Mouse (Mus musculus) kidney, postnatal 4 days (tissue): Measurements from ENCODE around the gene Gtf2a1l.

Source experiments
- DNase-seq, 2 experiments: peaks; one replicate each; pipeline ENCODE4 v3.0.0; 2021; ENCODE audit warnings: mixed read lengths in 2 of 2

Gtf2a1l gene

DNA sequence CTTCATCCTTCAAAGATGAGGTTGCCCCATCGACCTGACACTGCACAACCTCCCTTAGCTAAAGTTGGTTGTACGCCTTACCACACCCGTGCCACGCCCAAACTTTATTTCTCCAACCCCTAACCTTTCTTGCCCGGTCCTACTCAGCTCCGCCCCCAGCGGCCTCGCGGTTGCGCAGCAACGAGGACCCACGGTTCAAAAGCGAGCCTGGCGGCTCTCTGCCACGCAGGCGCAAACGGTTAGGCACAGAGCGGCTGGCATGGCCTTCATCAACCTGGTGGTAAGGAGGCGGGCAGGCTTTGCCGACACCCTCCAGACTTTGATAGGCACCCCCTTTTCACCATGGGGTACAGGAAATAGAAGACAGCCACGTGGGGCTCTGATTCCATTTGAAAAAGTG lies at the start of gene Gtf2a1l:
Gtf2a1l (plus strand) TSS at position 209 of the 400 bp plus-strand sequence.
- DNase-seq = peak; percentile 59 to 65

DNA sequence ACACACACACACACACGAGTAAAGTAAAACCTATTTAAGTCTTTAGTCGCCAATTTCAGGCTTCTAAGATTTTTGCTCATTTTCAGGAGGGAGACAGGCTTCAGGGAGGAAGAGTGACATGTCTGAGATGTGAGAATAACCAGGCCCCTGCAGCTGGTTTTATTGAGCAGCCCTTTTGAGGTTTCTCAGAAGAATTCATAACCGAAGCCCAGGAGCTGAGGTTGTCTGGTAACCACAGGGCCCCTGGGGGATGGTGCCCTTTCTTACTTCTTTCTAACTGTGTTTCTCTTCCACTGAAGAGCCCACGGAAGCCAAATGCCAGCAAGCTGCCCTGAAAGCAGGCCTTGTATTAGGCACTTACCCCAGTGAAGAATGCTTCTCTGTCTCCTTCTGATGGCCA lies 47.5 kb upstream of the Gtf2a1l start:
- DNase-seq = peak in 1 of 2 experiments; percentile 0

DNA sequence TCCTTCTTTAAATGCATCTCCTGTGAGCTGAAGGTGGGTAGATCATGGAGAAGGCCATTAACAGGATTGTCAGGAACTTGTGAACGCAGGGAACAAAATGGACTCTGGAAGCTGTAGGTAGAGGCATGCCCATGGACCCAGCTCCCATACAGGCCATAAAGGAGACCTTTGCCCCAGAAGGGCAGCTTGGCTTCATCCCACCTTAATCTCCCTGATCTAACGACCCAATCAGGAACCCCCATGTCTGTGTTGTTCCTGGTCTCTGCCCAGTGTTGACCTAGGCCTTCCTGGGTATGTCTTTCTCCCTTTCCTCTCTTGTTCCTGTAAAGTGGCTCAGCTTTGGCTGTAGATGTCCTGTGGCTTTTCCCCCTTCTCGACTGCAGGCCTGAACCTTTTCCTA lies 47.1 kb upstream of the Gtf2a1l start:
- no peak for DNase-seq

DNA sequence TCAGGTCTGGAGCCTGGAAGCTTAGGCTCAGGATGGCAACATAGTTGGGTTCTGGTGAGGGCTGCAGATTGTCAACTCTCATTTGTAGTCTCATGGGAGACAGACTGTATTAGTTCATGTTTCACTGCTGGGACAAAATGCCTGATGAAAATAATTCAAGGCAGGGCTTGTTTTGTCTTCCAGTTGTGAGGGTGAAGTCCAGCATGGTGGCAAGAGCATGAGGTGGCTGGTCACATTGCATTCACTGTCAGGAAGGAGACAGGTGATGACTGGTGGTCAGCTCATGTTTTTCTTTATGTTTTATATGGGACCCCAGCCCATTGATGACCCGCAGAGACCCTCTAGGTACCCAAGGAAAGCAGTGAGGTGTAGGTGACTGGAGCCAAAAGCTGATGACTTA lies 45.7 kb upstream of the Gtf2a1l start:
- no peak for DNase-seq

DNA sequence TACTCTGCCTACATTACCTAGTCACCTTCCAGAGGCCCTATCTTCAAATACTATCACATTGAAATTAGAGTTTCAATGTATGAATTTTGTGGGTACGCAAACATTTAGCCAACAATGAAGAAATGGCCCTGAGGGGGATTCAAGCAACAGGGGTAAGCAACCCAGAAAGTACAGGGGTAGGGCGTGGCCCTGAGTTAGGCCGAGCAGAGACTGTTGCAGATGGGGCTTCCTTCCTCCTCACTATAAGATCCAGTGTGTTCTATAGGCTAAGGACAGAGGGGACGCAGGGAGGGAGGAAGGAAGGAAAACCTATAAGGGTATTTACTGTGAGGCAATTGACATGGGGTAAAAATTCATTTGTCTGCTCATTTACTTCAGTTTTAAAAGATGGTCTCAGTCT lies 44.1 kb upstream of the Gtf2a1l start:
- DNase-seq = no peak

DNA sequence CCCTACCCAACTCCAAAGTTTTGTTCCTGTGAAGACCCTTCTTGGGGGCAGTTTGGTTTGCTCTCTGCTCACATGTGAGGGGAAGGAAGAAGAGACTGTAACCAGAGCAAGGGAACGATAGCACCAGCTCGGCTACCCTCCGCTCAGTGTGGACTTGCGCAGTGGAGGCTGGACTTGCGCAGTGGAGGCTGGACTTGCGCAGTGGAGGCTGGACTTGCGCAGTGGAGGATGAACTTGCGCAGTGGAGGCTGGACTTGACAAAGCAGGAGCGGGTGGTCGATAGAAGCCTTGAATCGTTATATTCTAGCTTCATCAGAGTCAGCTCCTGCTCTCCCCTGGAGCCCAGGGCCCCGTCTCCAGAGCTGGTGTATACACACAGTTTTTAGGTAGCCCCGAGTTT lies 43.1 kb upstream of the Gtf2a1l start:
- DNase-seq = no peak

DNA sequence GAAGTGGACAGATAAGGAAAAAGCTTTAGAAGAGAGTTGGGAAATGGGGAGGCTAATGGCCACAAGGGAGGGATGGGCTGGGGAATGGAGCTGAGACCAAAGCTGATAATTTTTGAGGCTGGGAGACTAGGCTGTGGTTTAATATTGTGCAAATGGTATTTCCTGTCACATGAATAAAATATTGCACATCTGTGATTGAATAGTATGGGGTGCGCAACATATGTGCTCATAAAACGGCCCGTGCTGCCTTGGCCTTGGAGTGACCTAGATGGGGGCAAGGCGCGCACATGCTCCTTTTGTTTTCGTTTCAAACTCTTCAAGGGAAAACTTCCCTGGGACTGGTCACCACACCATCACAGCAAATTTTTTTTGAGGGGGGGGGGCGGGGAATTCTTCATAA lies 42.5 kb upstream of the Gtf2a1l start:
- DNase-seq = peak; percentile 28 to 54

DNA sequence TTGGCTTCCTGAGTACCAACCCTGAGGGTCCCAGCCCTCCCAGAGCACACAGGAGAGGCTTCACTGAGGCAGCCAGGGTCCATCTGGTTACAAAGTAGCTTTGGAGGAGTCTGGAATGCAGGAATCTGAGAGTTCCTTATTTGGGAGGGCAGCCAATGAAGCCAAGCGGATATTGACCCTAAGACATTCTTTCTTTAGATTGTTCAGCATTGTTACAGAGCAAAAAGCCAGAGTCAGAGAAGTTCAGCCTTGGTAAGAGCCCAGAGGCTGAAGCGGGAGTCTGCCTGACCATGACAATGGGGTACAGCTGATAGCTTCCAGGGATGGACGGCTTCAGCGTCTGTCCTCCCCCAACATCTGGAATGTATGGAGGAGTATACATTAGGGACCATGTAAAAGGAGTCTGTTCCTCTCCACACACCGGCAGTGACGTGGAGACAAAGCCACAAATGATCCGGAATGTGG lies 42.1 kb upstream of the Gtf2a1l start:
- peak; percentile 44 to 61 for DNase-seq

DNA sequence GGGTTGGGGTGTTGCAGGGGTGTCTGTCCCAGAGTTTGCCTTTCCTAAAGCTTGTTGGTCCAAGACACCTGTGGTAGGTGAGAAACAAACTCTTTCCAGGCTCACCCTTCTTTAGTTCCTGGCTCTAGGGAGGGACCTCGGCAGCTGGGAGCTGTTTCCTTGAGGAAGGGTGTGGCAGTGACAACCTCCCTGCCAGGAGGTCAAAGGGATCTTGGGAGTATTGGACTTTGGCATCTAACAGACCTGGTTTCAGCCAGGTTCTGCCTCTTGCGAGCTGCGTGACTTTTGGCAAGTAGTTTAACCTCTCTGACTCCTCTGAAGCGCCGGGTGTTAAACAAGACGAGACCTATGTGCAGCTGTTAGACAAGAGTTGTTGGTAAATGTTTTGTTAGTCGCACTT lies 41.3 kb upstream of the Gtf2a1l start:
- peak; percentile 40 to 51 for DNase-seq

DNA sequence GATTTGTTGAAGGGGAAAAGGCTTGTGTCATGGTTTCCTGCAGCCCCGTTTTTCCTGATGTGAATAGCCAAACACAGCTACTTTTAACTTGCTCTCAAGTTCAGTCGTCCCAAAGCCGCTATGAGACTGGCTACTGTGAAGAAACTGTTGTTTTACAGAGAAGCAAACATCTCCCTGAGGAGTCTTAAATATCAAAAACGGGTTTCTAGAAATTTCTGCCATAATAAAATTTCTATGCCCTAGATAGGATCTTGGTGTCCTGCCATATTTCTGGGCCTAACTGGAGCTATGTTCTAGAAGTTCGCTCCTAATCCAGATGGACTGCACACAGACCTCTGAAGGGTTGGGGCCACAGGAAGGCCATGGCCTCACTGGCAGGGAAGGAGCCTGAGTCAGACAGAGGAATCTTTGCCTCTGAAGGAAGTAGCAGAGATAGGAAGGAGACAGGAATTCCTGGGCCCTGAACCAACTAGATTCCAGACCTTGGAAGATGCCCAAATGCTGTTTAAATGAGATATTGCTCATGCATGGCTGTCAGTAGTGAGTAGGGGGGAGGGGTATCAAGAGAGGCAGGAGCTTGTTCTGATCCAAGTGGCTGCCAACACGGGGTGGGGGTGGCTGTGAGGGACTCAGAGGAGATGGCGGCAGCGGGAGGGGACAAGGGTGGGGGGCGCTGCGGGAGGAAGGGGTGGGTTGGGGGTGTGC lies 39.6 kb upstream of the Gtf2a1l start:
- DNase-seq = peak; percentile 77 to 83

DNA sequence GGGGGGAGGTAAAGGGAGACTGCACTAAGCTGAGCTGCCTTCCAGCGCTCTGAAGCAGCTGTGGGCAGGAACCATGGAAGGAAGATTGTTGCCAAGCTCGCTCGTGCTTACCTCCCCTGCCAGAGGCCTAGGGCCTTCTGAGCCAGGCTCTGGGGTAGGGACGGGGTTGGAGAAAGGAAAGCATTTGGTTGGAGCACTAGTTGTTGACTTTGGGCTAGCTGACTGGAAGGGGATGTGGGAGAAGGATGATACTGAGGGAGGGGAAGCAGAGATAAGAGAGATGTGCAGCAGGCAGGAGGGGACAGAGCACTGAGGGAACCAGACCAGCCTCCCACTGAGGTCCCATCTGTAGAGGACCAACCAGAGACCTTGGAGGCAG lies 39.1 kb upstream of the Gtf2a1l start:
- no peak for DNase-seq

DNA sequence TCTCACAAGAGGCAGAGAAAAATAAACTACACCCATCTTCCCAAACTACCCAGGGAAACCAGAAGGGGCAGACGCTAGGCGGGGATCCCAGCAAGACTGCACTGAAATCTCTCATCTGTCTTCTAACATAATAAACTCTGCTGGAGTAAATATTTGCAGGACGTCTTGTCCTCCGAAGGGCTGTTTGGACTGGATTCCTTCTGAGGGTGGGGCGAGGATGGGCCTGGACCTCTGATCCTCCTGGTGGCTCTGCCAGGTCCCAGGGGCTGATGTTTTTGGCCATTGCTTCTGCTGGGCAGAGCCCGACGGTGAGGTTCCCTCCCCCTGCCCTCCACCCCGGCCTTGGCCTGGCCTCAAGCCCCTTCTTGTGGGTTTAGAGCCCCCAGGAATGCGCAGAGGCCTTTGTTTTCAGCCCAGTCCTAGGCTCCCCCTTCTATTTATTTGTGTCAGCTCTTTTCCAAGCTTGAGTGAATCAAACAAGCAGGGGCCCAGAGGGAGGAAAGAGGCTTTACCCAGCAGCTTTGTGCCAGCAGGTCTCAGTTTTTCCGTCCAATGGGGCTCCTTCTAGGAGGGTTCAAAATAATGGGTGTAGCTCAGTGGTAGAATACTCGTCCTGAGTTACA lies 38.4 kb upstream of the Gtf2a1l start:
- DNase-seq = peak; percentile 50 to 68

DNA sequence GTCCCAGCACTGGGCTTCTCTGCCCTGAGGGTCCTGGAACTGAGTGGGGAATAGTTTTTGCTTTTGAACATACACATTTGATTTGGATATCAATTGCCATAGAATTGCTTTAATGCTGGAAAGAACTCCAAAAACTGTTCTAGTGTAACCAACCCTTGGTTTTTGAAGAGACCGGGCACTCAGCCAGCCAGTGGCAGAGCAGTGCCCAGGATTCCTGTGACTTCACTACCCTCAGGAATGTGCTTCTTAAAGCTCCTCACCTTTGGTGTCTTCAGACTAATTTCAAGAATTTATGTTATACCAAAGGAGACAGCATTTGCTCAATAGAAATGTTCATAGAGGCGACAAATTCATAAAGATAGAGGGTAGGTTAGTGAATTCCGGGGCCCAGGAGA lies 37.9 kb upstream of the Gtf2a1l start:
- DNase-seq = peak; percentile 74 to 81

DNA sequence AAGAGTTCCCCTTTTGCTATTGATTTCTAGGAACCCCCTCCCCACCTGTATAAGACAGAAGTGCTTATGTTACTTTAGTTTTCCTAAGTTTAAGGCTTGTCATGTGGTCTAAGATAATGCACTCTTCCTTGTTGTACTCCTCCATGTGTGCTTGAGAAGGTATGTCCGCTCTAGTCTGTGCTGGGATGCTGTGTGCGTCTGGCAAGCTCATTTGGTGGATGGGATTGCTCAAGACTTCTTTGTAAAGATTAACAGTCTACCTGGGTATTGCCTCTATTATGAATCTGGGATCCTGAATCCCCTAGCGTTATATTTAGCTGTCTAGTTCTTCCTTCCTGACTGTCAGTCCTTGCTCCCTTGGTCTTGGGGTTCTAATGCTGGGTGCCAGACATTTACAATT lies 35.8 kb upstream of the Gtf2a1l start:
- no peak for DNase-seq

DNA sequence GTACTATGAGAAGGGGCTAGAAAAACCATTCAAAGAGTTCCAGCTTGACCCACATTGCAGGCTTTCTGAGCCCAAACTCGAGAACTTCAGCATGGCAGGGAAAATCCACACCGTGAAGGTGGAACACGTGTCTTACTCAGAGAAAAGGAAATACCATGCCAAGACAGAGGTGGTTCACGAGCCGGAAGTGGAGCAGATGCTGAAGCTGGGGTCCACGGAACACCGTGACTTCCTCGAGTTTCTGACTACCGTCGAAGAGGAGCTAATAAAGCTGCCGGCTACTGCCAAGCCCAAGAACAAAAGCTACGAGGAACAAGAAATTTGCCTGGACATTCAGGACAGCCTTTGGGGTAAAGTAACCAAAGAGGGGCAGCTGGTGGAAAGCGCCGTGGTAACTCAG lies 32.4 kb upstream of the Gtf2a1l start:
- DNase-seq = no peak

DNA sequence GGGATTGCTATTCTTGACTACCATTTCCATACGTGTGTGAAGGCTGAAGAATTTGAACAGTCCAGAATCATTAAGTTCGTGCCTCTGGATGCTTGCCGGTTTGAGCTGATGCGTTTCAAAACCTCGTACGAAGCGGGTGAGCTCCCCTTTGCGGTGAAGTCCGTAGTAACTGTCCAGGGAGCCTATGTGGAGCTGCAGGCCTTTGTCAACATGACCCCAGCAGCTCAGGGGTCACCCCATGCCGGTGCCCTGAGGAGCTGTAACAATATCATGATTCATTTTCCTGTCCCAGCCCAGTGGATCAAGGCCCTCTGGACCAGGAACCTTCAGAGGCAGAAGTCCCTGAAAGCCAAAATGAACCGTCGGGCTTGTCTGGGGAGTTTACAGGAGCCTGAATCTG lies 31.9 kb upstream of the Gtf2a1l start:
- peak; percentile 36 to 51 for DNase-seq

DNA sequence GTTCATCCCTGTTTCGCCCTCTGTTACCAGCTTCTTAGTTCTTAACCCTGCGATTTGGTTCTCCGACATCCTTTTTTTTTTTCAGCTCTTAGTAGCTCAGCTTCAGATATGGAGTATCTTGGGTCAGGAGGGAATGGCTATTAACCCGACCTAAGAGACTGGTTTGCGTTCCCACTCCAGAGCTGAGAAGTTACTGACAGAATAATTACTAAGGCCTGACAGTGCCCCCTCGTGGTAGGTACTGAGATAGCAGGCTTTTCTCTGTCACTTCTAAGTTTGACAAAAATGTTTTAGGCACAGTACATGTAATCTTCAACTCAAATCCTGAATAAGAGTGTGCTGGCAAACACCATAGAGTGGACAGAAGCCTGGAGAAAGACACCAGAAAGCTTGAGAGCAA lies 27.4 kb upstream of the Gtf2a1l start:
- DNase-seq = peak; percentile 83 to 85

DNA sequence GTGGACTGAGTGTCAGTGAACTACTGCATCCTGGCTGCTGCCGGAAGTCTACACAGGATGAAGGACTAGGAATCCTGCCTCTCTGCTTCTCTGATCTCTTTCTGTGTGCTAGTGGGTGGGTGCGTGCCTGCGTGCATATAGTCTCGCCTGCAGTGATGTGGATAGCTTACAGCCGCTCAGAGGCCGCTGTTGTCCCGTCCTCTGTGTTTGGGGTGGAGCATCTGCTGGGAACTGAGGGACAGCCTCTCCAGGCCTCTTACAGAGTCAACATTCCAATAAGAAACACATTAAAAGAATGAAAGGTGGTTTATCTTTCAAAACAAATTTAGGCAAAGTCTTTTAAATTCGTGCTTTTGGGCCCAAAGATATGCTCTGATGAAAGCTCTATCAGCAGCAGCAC lies 26.6 kb upstream of the Gtf2a1l start:
- DNase-seq = no peak

DNA sequence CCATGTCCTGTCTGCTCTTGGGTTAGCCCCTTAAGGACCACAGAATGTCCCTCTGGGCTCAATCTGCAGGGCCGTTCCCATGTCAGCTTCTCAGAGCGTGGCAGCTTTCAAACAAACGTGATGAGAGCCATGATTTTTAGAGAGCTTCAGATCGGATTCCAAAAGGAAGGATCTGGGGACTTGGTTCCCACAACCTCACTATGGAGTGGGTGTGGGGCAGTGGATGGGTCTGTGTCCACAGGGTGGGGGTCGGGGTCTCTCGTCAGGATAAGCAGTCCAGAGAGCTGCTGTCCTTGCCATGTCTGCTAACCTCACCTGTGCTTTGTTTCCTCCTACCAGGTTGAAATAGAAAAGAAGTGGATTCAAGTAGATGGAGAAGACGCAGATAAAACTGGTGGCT lies 23.6 kb upstream of the Gtf2a1l start:
- DNase-seq = no peak

DNA sequence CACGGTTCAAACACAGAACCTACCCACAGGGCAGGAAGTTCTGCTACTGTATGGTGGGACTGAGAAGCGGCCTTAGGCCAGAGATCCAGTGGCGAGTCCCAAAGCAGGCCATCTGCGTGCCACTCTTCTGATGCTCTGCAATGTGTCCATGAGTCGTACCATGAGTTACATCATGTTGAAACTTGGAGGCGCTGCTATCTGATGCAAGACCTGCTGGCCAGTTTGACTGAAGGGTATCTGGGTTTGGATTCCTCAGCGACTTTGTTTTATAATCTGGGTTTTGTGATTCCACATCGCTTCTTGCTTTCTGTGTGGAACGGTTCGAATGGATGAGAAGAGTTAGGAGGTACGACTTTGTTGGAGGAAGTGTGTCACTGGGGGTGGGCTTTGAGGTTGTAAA lies 23.2 kb upstream of the Gtf2a1l start:
- DNase-seq = no peak

DNA sequence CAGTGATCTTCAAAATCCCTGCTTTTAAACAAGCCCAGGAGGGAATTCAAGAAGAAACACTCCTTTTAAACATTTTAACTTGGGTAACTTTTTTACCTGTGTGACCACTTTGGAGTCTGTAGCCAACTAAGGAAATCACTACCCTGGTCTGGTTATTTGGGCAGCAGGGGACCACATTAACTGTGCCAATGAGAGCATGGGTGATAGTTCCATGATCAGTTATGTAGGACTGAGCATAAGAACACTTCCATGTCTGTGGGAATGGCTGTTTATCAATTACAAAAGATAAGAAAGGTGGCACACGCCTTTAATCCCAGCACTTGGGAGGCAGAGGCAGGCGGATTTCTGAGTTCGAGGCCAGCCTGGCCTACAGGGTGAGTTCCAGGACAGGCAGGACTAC lies 21.3 kb upstream of the Gtf2a1l start:
- DNase-seq = no peak

DNA sequence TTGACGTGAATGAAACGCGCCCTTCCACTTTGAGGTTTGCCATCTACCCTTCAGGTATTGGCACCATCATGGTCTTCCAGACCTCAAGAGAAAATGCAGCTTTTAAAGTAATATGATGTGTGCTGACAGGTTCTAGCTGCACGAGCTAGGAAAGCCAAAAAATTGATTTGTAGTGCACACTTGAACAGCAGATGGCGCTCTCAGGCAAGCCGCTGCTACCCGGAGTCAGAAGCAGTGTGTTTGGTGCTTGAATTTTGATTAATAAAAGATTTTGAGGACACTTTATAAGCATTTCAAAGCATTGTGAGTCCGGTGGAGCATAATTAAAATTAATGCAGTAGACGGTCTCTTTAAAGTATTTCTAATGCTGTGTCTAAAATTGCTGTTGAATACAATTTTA lies 16.4 kb upstream of the Gtf2a1l start:
- DNase-seq = peak; percentile 80 to 81

DNA sequence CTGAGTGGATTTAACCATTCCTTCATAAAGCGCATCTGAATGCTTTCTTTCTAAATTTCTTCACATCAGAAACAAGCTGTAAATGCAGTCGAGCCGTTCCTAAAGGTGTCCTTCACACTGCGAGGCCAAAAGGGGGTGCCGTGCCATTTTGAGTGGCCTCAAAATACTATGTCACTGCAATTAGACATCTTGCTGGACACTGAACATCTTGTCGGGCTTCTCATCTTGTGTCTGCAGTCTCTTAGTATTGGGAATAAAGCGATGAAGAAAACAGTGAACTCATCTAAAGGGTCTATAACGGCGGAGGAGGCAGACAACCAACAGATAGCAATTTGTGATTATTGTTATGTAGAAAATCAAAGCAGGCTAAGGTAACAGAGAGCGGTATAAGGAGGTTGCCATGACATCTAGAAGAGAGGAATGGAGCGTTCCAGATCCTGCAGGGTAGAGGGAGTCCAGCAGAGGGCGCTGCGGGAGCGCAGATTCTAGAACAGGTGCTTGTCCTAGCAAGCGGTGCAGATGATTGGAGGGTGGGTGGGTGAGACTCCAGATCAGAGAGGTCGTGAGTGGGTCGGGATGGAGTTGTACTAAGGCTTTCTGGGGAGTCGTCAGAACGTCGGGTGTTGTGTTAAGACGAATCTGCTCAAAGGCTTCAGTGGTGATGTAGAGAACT lies 15.6 kb upstream of the Gtf2a1l start:
- DNase-seq = peak; percentile 87 to 88

DNA sequence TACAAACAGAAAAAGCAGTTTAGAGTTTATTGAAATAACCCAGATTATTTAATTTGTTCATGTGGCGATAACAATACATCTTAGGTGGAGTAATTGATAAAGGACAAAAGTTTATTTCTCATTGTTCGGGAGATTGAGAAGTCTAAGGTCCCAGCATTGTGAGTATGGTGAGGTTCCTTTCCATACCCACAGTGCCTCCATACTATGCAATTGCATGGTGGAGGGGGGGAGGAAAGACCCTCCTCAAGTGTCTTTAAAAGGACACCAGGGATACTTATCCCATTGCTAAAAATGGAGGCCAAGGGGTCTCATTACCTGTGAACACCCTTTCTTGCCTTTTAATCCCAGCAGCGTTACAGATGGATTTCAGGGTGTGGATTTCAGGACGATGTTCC lies 15.1 kb upstream of the Gtf2a1l start:
- no peak for DNase-seq
